Mouse (Mus musculus): Measurements from ENCODE around the gene Mical3.

The Mical3 gene

DNA sequence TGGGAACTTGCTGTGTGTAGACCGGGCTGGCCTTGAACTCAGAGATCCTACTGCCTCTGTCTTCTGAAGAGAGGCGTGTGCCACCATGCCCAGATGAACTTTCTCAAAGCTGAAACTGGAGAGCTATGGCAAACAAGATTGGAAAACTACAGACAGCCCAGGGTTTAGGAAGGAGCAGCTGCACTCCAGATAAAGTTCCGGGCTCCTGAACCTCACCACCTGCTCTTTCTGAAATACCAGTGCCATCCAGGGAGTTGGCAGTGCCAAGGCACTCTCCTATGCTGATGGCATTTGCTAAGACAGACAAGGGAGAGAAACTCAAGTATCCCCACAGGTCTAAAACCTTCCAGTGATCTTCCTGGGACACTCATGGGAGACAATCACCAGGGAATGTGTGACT, 166.6 kb downstream of the Mical3 start:
- no peak for DNase-seq (ENCODE audit: low spot score)

DNA sequence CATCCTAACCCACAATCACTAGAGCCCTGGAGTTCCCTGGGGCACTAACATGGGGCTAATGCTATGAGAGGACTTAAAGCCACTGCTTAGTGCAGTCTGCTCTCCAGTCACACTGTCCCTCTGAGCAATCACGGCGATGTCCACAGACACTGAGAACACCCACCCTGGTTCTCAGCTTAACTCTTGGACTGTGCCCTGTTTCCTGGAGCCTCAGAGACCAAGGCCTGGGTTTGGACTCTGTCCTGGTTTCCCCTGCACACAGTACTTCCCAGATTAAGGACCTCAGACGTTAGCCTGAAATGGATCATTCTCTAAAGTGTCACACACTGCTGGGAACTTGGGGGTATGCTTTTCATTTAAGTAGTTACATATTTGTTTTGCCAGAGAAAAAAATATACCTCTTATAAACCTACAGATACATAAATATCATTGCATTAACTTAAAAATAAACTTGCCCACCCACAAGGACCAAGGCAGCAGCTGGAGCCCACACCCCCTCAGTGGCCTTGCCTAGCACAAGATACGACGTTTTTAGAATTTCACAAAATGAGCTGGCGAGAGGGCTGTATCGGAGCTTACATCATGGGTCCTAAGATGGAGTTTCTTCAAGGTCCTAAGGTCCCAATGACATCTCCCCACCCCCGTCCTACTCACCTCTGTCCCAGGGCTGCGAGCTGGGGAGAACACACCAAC, 170.3 kb downstream of the Mical3 start:
- no peak for DNase-seq (ENCODE audit: low spot score)

DNA sequence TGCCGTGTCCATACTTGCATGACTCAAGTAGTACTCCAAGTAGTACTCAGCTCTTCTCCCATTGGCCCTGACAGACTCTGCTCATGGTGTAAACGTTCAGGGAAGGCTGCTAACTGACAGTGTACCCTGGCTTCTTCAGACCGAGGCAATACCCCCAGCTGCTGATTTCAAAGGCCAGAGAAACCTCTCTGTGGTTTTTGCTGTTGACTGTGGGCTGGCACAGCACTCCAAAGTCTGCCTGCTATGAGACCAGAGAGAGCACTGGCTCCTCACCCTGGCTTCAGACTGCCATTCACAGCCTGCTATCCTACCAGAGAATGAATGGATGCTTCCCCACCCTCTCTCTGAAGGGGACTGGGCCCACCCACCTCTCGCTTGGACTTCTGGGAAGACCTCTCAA, 173.5 kb downstream of the Mical3 start:
- no peak for DNase-seq (ENCODE audit: low spot score)

DNA sequence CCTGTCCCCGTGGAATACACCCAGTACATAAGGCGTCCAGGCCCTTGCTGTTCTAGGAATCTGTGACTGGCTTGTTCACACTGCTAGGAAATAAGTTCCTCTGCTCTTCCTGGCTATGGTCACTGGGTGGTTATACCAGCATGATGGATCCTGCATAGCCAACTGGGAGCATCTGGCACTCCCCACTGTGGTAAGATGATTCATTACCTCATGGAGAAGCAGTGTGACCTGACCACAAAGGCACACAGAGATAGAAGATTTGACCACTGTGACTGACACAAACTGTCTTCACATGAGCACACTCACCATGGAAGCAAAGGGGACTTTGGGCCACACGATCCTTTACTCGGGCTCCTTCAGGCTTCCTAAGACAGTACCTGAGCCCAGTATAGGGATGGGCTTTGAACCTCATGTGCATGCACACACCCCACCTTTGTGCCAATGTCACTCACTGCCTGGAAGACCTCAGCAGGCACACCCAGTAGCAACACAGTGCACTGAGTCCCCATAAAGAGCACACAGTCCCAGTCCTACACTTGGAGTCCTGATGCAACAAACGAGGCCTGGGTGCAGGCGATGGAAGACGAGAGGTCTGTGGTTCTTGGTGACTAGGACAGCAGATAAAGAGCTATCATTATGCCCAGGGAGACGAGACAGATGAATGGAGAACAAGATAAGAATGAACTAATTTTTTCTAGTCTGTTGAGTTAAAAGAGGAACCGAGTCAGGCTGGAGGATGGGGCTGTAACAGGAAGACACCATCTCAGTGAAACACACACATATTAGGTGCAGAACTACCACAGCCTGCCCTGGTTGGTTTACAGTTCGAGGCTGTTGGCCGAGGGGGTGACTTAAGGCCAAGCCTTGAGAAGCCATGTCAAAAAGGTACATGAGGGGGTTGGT, 174.3 kb downstream of the Mical3 start:
- DNase-seq (ENCODE audit: low spot score): no peak

DNA sequence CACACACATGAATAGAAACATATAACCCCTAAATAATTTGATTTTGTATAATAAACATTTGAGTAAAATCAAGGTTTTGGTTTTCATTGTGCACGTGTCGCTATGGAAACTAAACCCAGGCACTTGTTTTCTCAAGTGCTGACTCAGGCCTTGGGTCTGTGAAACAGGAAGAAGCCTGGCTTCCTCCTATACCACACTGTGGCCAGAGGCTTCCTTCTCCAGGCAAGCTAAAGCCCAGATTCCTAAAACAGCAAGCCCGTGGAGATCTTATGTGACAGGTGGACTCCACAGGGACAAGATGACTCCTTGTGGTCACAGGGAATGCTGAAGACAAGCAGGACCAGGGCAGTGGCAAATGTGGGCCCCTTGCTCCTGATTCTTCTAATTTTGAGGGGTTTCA, 175.6 kb downstream of the Mical3 start:
- no peak for DNase-seq (ENCODE audit: low spot score)

DNA sequence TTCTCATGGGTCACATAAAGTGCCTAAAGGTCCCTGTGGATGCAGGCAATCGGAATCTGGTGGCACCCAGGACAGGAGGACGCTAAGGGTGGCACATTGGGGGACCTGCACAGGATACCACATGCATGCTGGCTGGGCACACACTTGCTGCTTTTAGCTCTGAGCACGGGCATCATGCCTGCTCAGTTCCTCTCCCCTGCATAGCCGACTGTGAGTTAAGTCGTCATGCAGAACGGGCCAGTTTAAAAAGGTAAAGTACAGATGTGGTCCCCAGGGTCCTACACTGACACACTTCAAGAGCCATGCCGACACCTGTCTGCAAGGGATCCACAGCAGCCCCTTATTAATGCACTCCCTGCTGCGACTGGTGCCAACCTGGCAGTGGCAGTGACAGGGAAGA, 176.6 kb downstream of the Mical3 start:
- no peak for DNase-seq (ENCODE audit: low spot score)

DNA sequence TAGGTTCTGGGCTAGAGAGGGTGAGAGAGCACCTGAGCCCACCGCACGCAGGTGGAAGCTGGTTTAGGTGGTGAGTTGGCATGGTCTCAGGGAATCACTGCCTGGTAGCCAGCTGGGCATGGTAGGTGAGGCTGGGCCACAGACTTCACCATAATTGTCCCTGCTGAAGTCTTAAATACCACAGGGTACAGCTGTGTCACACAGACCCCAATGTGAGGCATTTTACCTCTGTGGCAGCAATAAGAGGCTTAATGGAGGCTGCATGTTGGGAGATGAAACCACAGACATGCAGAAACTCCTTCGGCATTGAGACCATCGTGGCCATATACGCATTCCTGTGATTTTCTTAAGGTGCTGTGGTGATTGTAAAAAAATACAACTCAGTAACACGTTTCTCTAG, 178.3 kb downstream of the Mical3 start:
- no peak for DNase-seq (ENCODE audit: low spot score)

DNA sequence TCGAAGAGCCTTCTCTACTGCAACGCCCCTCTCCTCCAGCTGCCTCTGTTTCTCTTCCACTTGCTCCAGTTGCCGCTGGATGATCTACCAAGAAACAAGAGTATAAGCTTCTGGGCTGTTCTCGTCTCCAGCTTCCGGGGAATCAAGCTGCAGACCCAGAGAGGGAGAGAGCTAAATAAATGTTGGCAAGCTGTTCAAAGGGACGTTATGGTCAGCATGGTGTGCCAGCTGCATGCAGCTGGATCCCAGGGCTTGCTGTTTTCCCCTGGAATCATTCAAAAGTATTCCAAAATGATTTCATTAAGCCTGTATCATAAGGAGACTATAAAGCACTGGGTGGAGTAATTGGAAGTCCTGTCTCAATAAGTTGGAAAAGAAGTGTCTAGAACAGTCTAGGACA, 179.5 kb downstream of the Mical3 start:
- DNase-seq (ENCODE audit: low spot score): no peak

DNA sequence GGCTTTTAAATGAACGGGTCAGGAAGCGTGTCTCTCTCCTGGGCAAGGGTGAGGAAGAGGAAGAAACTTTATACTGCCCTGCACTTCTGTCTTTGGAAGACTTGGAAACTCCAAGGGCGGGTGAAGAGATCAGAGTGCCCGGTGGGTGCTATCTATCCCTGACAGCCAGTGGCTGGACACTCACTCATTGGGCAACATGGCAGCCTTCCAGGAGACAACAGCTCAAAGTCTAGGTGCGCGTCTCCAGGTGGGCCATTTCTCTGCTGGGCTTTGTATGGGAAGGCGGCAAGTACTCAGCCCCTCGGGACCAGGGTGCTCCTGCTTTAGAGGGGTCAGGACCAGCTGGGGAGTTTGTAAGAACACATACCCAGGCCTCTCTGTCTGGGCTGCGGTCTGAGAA, 185.3 kb downstream of the Mical3 start:
- no peak for DNase-seq (ENCODE audit: low spot score)

DNA sequence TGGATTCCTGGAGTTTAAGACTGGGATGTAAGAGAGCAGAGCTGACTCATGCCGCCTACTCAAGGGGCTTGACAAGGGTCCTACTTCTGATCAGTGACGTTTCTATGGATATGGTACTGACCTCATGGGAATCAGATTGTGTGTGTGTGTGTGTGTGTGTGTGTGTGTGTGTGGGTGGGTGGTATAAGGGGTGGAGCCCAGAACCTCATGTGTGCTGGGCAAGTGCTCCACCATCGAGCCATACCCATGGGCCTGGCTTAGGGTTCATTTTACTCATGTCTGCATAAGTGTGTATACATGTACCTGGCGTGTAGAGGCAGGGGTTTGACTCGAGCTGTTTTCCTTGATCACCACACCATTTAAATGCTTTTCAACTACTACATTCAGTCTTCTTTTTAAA, 186.8 kb downstream of the Mical3 start:
- DNase-seq (ENCODE audit: low spot score): no peak

DNA sequence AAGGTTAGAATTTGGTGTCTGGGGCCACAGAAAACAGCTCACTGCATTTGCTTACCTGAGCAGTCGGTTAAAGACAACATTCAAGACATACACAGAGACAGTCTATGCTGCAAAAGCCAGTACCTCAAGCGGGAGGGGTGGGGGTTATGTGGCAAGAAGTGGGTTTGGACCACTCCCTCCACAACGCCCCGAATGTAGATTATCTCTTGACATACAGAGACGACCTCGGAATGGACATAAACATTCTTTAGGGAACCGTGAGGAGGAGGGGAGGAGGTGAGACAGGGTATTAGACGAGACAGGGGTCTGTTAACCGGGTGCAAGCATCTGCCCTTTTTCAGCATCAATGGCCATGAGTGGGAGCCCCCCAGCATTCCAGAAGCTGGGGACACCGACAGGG, 187.2 kb downstream of the Mical3 start:
- no peak for DNase-seq (ENCODE audit: low spot score)

DNA sequence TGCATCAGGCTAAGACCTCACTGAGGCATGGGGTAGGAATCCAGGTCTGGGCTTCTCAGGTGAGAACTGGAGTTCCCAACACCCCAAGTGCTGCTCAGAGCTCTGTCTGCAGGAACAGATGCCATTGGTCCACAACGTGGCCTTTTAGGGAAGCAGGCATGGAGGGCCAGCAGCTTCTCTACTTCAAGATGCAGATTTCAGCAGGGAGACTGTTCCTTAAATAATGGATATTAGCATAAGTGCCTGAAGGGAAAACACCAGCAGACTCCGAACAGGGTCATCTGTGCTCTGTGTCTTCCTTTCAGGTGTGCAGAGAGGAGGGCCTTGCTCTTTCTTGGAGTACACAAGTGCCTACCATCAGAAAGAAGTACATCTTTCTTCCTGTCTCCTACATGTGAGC, 187.7 kb downstream of the Mical3 start:
- no peak for DNase-seq (ENCODE audit: low spot score)

DNA sequence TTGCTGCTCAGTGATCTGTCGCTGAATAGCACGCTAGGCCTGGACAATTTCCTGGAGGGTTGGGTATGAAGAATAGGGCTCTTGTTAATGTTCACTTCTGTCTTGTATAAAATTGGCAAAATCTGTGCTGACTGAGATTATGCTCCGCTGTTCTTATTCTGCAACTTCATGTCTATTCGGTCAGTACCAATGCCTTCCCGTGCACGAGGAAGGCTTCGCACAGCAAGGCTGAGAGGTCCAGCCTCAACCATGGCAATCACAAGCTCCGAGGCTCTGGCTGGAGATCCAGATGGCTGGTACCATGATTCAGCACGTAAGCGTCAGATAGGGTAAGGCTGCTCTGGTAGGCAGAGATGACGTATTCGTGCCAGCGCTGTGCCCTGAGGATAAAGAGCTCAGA, 189.2 kb downstream of the Mical3 start:
- DNase-seq (ENCODE audit: low spot score): no peak

DNA sequence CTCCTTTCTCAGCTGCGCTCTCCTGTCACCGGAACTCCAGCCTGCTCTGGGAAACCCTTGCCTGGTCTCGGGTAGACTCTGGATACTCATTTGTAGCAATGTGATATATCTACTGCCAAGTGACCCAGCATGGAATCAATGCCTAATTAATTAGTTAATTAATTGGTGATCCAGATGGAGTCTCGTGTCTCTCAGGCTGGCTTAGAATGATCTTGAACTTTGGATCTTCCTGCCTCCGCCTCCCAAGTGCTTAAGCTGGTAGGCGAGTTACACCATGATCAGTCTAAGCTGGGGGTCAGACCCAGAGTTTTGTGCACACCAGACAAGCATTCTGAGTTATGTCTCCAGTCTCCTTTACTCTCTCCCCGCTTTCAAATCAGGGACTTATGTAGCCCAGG, 189.7 kb downstream of the Mical3 start:
- no peak for DNase-seq (ENCODE audit: low spot score)

DNA sequence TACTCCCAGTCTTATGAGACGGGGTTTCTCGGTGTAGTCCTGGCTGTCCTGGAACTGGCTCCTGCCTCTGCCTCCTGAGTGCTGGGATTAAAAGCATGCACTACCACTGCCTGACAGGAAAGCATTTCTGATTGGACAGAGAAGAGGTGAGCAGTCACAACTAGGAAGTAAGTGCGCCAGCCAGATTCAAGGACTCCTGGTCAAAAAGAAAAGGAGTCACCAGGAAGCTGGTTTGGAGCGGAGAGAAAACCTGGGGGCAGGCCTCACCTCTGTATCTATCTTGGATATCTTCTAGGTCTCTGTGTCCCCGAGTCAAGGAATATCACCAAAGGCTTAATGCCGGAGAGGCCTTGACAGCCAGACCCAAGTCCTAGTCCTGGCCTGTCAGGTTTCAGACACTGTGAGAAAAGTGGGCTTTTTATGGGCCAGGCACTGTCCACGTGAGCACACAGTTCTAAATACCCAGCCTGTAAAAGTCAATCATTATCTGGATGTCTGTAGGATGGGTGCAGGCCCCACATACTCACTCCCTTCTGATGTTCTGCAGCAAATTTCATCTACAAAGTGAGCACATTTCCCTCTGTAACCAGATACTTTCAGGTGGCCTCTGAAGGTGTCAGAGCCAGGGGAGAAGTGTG, 190.2 kb downstream of the Mical3 start:
- no peak for DNase-seq (ENCODE audit: low spot score)

DNA sequence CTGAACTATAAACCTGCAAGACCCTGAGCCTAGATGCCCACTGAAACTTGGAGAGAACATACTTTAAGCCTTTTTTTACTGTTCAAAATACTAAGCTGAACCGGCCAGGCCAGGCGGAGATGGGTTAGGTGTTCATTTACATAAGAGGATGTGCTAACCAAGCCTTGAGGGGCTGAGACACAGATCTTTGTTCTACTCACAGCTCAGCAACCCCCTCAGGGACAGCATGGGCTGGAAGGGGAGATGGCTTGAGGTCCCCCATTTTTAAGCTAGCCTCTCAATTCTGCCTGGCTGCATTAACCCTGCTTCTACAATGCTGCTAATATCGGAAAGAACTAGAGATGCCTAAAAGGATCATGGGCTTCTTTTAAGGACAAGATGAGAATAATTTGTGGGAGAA, 191.0 kb downstream of the Mical3 start:
- DNase-seq (ENCODE audit: low spot score): no peak

DNA sequence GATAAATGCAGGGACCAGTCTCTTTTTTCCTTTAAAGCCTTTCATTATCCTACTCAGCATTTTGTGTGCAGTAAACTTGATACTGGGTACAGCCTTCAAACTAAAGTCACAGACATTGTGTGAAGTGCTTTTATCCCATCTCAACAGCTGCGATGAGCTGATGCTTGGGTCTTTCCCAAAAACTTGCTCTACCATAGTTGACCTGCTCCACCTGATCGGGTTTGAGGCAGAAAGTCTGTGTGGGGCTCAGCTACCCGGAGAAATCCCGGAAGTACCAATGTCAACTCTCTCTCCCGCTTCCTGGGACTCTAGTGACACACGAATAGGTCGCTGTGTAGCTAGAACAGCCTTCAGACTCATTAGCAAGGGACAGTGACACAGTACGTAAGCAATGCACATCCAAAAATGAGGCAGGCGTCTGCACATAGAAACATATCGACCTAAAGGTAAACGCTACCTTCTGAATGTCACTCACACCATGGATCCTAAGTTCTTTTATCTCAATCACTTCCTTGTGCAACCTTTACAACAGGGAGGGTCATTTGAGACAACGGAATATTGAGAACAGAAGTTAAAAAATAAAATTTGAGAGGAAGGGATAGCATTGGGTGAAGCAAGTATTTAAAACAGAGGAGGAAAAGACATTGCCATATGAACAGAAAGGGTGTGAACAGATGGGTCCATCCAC, 191.9 kb downstream of the Mical3 start:
- DNase-seq (ENCODE audit: low spot score): no peak

DNA sequence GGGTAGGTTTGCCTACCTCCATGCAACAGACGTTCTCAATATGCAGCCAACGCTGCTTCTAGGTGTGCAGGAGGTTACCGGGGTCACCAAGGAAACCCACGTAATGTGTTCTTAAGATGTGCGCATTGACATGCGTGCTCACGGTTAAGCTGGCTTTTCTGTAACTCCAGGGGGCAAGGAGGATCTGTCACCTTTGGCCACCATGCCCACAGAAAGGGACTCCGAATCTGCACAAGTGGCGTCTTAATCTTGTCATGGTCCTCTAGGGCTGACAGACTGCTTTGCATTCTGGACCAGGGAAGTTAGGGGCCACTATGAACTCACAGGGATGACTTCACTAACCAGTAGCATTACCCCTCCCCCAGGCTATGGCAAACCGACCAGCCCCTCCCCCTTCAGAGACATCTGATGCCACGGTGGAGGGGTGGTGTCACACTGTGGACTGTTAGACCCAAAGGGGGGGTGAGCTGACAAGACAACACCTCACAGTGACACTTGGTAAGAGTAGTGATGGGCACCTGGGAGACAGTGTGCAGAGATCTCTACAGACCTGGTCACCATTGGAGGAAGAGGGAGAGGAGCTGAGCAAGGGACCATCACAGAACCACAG, 192.7 kb downstream of the Mical3 start:
- no peak for DNase-seq (ENCODE audit: low spot score)

DNA sequence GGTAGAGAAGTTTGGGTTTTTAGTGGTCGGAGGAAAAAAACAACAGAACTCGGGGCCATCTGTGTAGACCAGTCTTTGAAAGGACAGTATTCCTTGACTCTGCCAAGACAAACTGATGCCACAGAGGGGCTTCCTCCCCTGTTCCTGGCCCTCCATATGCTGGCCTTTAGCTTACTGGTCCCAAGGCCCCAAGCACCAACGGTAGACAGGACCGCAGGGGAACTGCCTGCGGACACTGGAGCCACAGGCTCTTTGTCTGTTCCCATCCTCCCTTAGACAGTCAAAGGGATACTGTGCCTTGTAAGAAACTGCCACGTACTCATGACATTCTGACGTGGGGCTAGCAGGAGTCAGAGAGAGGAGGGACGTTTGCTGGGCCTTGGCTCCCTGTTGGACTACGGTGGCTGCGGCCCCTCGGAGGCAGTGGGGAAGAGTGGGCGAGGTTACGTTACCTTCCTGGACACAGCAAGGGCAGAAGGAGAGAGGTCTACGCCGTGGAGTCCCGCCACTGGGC, 193.6 kb downstream of the Mical3 start:
- no peak for DNase-seq (ENCODE audit: low spot score)

DNA sequence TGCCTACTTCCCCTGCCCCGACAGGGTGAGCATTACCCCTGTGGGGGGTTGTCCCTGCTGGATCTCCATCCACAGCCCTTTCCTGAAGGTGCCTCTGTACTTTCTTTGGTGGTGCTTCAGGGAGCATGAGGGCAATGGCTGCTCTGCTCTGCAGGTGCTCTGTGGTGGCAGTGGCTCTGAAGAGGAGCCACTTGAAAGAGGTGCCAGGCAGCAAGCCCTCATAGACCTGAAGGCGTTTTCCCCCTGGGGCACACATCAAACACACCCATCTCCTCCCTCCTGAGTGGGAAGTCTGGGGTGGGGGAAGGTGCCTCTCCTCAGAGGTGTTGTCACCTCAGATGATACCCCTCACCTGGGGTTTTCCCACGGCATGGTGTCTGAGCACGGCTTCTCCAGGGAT, 196.6 kb downstream of the Mical3 start:
- DNase-seq (ENCODE audit: low spot score): no peak

DNA sequence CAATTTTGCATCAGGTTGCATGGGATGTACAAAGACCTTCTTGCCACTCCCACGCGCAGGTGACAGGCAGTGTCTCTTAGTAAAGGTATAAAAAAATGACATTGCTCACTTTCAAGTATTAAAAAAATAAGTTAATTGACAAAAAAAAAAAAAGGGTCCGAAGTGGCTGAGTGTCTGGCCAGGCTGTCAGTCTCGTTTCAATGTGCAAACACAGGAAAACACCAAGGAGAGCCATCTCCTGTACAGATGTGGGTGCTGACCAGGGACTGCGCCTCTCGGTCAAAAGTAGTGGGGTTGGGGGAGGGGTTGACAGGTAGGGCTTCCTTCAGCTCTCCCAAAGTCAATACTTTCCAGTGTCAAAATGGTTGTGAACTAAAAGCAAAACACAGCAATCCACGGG, 197.1 kb downstream of the Mical3 start:
- no peak for DNase-seq (ENCODE audit: low spot score)

DNA sequence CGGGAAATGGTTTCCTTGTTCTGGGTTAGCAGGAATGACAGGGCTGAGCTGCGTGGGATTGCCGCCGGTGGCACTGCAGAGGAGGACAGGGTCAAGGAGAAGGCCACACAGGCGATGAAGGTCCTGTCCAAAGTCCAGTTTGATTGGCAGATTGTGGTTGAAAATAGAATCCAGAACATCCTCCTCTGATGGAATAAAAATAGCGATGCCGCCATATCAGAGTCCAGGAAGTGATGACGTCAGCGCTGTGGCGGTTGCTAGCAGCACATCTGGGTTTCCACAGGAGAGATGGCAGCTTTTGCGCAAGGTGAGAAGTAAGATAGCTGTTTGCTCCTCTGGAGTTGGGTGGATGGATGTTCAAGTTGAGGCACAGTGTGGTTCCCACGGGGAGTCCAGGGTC, 198.2 kb downstream of the Mical3 start:
- DNase-seq (ENCODE audit: low spot score): no peak
